Mouse (Mus musculus): ENCODE measurements around the gene Zbtb4.
A peak's percentile ranks its signal among the peaks of the same experiment; 100 is the strongest.
"Not testable (repeated sequence)": the region's sequence is repeated elsewhere in the genome, so short reads cannot be mapped to it uniquely, and the experiment has no call there.

The Zbtb4 gene

DNA sequence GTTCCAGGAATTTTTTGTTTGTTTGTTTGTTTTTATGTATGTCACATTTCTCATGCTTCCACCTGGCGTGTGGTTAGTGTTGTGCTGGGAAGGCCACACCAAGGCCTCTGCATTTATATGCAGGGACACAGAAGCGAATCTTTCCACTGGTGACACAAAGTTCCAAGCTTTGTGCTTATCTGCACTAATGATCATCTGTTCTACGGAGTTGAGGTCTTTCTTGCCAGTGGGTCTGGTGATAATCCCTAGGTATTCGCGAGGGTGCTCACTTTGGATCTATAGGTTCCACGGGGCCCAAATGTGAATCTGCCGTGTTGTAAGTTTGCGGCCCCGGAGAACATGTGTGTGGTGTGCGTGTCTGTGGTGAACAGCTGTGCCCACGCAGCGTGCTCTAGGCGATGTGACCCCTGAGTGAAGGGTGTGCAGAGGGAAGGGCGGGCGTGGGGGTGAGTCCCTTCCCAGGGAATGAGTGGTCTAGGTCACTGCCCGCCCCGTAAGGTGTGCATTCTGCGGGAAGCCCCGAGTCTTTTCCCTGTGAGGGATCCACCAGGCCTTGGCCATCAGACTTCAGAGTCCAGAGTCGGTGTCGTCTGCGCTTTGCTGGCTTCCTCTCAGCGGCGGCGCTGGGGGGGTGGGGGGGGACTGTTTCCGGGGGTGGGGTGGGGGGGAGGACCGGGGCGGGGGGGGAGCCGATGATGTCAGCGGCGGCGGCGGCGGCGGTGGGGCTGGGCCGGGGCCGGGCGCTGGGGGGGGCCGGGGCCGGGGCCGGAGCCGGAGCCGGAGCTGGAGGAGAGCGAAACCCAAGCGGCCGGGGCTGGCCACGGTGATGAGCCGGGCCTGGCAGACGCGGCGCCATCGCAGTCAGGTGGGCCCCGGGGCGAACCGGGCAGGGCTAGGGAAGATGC lies at the start of gene Zbtb4:
Zbtb4 (plus strand) TSS at position 692 of the 905 bp plus-strand sequence.
- DNase-seq, result peak; percentile 67

DNA sequence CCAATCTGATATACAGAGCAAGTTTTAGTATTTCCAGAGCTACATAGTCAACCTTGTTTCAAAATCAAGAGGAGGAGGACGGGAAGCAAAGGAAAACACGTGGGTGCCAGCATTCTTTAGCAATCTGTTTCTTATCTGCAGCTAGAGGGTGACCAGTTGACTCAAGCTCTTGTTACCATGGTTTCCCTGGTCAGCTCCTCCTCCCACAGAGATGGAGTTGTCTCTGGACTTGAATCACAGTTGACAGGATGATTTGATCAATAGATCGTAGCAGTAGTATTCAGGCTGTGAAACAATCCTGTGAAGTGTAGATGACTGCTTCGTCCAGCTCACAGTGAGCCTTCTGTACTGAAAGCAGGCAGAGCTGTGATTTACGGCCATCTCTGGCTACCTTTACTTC lies 49.8 kb upstream of the Zbtb4 start:
- DNase-seq, result no peak

DNA sequence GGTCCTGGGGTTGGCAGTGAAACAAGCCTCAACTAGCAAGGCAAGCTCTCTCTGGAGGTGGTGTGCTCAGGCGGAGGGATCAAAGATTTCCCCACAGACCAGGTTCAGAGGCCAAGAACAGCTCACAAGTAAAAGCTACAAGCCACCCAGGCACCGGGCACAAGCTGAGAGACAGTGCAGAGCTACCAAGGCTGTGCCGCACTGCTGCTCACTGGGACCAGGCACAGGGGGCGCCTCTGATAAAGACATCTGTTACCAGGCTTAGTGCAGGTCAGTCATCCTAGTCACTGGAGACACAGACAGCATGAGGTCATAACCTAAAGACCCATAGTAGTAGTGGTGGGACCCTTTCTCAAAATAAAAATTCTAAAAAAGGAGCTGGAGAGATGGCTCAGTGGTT lies 48.8 kb upstream of the Zbtb4 start:
- no peak for DNase-seq

DNA sequence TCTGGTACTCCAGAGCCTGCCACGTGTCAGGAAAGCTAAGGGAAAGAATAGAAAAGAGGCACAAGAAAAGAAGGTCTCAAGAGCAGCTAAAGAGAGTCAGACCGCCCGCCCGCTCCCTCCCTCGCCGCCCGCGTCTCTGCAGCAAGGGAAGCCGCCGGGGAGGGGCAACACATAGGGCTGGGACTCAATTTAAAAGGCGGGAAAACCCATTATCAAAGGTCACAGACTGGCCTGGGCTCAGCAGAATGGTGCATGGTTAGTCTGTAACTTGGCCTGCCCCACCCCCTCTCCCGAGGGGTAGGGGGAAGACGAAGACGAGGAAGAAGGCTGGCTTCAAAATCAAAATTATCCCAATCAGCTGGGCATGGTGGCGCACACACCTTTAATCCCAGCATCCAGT lies 47.1 kb upstream of the Zbtb4 start:
- DNase-seq, result no peak

DNA sequence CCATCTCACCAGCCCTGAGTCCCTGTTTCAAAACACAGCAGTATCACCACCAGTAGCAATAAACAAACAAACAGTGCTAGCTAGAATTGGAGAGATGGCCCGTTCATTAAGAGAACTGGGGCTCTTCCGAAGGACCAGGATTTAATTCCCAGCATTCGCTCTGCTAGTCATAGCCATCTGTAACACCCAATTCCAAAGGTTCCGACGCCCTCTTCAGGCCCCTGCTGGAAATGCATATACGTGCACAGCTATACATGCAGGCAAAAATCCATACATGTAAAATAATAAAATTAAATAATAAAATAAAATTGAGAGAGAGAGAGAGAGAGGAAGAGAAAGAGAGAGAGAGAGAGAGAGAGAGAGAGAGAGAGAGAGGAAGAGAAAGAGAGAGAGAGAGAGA lies 46.3 kb upstream of the Zbtb4 start:
- DNase-seq, result no peak

DNA sequence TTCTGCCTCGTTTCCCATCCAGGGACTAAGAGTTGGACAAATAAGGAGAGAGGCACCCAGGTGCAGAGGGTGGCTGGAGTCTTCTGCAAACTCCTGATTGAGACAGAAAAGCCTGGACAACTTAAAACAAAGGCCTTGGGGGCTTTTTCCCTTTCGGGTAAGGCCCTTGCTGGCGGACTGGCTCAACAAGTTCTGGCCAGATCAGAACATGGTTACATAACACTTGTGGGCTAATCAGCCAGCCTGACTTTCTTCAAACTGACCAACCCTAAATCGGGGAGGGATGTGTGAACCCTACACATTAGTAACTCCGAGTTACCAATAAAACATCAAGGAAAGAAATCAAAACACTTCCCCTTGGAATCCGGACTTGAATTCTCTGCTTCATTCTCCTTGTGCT lies 44.9 kb upstream of the Zbtb4 start:
- no peak for DNase-seq

DNA sequence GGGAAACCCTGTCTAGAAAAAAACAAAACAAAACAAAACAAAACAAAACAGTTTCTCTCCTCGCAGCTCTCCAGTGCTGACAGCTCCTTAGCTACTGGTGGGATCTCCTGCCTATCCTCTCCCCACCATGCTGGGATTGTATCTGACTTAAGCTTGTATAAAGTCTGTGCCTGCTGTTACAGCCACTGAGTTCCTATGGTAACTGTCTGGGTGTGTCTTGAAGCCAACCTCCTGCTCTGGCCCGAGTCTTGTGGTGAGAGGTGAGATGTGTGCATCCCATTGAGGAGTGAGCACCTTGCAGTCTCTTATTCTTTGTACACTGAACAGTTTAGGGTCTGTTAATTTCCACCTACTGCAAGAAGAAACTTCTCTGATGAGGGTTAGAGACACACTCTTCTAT lies 42.6 kb upstream of the Zbtb4 start:
- DNase-seq, result no peak

DNA sequence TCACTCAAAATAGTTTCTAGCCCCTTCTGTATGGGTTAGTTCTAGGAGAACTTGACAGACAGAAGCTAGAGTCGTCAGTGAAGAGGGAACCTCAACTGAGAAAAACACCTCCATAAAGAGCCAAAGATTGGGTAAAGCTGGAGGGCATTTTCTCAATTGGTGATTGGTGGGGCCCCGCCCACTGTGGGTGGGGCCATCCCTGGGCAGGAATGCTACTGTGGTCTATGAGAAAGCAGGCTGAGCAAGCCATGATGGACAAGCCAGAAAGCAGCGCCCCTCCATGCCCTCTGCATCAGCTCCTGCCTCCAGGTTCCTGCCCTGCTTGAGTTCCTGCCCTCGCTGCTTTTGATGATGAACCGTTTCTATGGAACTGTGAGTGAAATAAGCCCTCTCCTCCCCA lies 39.8 kb upstream of the Zbtb4 start:
- DNase-seq, result no peak

DNA sequence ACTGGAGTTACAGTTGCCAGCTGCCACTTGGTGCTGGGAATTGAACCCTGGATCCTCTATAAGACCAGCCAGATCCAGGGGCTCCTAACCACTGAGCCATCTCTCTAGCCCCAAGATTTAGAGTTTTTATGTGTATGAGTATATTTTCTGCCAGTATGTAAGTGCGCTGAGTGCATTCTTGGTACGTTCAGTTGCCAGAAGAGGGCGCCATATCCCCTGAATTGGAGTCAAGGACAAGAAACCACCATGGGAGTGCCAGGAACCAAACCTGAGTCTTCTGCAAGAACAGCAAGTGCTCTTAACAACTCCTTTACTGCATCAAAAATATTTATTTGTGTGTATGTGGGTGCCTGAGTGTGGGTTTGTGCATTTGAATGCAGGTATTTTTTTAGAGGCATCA lies 36.6 kb upstream of the Zbtb4 start:
- peak; percentile 69 for DNase-seq

DNA sequence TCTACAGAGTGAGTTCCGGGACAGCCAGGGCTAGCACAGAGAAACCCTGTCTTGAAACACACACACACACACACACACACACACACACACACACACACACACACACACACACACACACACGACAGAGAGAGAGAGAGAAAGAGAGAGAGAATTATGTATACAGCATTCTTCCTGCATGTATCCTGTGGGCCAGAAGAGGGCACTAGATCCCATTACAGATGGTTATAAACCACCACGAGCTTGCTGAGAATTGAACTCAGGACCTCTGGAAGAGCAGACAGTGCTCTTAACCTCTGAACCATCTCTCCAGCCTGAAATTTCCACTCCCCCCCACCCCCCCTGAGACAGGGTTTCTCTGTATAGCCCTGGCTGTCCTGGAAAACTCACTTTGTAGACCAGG lies 34.3 kb upstream of the Zbtb4 start:
- DNase-seq, result not testable (repeated sequence)

DNA sequence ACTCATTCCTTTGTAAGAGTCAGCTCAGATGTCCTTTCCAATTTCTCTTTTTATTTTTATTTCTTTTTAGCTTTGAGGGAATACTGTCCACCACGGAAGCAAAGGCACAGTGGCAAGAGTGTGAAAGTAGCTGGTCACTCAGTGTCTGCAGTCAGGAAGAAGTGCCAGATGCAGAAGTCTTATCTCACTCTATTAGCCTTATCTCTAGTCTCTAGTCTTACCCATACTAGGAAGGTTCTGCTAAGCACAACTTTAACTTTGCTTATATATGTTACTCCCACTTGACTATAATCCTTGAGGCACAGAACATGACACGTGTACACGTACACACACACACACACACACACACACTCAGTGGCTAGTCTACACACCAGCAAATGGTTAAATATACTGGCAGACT lies 14.1 kb upstream of the Zbtb4 start:
- no peak for DNase-seq

DNA sequence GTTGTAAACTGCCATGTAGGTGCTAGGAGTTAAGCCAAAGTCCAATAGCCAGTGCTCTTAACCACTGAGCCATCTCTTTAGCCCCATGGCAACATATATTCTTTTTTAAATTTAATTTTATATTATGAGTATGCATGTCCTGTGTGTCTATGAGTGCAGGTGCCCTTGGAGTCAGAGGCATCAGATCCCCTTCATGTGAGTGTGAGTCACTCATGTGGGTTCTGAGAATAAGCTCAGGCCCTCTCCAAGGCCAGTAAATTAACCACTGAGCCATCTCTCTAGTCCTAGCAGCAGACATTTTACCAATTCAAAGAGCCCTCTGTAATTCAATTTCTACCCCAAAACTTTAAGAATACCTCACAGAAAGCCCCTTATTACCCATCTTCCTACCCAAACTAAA lies 13.0 kb upstream of the Zbtb4 start:
- no peak for DNase-seq

DNA sequence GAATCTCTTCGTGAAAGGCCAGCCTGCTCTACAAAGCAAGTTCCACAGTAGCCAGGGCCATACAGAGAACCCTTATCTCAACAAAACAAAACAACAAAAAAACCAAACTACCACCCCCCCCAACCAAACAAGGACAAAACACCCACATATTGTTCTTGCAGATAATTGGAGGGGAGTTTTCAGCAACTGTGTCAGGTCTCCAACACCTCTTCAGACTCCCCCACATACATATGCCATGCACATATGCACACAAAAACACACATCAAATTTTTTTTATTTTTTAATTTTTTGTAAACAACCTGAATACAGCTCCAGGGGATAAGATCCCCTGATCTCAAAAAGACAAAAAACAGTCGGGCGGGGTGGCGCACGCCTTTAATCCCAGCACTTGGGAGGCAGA lies 11.5 kb upstream of the Zbtb4 start:
- peak; percentile 39 for DNase-seq

DNA sequence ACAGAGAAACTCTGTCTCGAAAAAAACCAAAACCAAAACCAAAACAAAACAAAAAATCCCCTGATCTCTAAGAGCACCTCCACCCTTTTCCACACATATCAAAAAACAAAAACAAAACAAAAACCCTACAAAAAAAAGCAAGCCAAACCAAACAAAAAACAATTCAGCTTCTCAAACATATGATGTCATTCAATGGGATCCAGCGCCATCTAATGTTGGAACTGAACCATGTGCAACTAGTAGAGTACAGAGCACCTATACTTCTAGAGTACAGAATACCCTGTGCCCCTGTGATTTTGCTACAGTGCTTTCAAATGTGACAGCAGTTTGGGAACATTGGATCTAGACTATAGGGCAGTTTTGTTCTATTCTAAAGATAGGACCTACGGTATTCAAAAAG lies 11.0 kb upstream of the Zbtb4 start:
- peak; percentile 78 for DNase-seq

DNA sequence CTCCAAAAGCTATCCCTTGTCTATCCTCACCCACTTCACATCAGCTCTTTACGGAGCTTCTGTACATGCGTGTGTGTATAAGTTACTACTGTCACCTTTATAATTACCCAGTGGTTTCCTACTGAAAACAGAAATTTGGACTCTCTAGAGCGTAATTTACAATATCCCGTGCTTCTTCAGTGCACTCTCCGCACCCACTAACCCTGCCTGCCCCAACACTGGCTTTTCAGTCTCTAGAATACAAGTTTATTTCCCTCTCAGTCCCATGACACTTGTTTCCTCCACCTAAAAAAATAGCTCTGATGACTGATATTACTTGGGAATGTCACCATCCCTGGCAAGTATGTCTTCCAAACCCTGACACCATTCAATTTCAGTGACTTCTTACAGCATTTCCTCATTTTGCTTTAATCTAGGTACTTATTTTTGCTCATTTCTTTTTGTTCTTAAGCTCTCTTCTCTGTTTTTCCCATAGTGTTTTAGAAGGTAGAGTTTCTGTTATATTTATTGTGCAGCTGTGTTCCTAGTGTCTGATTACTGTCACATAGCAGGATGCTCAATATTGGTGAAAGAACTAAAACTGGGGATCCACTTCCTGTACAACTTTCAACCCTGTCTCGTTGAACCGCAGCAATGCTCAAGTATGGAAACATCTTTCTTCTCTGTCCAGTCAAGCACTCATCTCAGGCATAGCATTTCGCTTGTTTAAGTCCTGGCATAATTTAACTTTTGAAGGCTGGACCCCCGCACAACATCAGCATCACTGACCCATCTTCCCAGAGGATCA lies 8.2 kb upstream of the Zbtb4 start:
- DNase-seq, result peak; percentile 52

DNA sequence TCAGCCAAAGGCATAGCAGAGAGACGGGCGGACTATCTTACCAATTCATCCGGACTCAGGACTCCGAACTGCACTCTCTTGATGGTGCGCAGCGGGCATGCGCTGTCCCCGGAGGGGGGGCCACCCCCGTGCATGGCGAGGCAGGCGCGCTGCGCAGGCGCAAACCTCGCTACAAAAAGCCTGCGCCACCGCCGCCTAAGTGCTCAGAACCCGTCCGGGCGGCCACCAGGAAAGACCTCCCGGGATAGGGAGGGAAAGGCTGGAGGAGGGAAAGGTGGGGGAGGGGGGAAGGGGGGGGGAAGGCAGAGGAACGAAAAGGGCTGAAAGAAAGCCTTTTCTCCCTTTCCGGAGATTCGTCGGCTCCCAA lies 7.6 kb upstream of the Zbtb4 start:
- peak; percentile 97 for DNase-seq

DNA sequence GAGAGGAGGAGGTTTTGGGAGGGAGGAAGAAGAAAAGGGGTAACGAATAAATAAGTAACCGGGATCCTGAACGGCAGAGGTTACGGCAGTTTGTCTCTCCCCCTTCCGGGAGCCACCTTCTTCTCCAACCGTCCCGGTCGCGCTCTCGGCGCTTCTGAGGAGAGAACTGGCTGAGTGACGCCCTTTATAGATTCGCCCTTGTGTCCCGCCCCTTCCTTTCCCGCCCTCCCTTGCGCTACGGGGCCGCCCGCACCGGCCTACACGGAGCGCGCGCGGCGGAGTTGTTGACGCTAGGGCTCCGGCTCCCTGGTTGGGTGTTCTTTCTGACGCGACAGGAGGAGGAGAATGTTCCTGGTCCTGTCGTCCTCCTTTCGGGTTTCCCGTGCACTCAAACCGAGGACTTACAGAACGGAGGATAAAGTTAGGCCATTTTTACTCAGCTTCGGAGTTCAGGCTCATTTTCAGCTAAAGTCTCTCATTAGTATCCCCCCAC lies 7.2 kb upstream of the Zbtb4 start, which contains the start of gene Polr2a:
Polr2a (minus strand) TSS at position 160 of the 493 bp plus-strand sequence.
- DNase-seq, result peak; percentile 98

DNA sequence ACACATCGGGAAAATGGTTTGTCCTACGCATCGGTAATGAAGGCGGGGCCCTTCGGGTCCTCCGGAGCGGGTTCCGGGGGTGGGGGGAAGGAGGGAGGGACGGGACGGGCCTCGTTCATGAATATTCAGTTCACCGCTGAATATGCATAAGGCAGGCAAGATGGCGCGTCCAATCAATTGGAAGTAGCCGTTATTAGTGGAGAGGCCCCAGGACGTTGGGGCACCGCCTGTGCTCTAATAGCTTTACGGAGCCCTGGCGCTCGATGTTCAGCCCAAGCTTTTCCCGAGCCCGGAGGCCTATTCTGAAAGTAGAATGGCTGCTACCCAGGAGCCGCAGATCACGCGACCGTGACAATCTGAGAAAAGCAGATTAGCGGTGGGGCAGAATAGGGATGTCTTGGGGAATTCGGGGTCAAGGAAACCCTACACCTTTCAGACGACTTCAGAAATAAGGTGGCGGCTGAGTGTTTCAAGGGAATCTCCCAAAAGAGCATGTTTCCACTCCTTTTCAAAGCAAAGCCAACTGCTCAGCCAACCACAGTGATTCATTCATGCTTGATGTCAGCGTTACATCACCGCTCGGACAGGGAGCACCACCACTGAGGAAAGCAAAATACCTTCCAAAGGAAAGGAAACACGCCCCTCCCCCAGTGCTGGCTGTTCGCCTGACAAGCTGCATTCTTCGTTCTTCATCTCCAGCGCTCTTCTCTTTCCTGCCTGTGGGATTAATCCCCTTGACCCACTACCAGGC lies 6.6 kb upstream of the Zbtb4 start:
- peak; percentile 95 for DNase-seq

DNA sequence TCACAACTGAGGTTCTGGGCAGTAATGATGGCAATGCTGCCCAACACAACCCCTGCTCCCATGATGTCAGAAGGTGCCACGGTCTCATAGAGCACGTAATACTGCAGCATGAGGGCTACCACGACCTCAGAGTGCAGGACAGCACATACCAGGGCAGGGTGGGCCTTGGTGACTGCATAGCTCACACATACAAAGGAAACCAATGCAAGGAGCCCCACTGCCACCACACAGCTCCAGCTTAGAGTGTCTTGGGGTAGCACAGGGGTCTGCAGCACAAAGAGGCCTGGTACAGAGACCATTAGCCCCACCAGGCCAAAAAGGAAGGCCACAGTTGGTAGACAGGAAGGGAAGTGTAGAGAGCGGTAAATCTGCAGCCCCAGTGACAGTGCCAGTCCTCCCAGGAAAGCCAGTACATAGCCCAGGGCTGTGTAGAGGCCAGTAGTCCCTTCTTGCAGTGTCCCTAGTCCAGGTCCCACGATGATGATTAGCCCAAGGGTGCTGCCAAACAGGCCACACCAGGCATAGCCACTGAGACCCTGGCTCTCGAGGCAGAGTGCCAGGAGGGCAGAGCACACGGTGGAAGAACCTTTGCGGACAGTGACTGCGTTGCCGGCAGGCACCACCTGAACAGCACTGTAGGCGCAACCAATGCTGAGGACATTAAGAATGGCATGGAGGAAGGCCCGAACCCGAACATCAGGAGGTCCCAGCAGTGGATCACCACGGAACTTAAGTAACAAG lies 5.4 kb upstream of the Zbtb4 start:
- peak; percentile 65 for DNase-seq

DNA sequence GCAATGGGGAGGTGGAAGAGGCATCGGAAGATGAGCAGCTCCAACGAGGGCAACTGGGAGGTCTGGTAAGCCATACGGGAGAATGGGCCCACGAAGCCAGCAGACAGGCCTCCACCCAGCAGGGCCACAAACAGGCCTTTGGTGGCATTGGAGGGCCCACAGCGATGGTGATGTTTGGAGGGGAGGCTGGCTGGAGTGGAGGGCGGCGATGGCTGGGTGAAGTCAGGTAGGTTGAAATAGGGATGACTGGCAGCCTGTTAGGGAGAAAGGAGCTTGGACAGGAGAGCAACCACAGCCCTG lies 4.9 kb upstream of the Zbtb4 start:
- DNase-seq, result no peak

DNA sequence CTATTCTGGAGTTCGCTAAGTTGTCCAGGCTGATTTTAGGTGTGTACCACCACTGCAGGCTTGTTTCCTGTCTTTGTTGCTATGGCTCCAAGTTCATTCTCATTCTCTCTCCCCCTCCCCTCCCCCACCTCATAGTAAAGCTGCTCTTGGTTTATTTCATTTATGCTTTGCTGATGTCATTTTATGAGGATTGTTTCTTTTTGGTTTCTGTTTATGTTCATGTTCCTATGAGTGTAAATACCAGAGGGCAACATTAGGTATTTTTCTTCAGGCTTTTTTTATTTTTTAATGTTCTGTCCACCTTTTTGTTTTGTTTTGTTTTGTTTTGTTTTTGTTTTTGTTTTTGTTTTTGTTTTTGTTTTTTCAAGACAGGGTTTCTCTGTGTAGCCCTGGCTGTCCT lies 3.8 kb upstream of the Zbtb4 start, which contains the start of gene Slc35g3:
Slc35g3 (minus strand) TSS at position 101 of the 400 bp plus-strand sequence.
- DNase-seq, result no peak

DNA sequence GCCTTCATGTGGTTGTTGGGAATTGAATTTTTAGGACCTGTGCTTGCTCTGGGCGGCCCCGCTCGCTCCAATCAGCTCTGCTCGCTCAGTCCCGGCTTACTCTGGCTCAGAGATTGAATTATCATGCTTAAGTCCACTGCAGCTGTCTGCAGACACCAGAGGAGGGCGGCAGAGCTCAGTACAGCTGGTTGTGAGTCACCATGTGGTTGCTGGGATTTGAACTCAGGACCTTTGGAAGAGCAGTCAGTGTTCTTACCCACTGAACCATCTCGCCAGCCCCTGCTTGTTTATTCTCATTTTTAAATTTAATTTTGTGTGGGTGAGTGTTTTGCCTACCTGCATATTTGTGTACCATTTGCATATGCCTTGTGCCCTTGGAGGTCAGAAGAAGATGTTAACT lies 2.2 kb upstream of the Zbtb4 start:
- DNase-seq, result no peak

Measured in cerebellum, adult 9-10 months (tissue).